Mouse (Mus musculus) kidney, adult 8-10 months (tissue): ENCODE results near the gene Gm17093.
"Not testable (repeated sequence)": the region's sequence is repeated elsewhere in the genome, so short reads cannot be mapped to it uniquely, and the experiment has no call there.

Source experiments
- DNase-seq, 2 experiments: peaks; one replicate each; pipeline ENCODE4 v3.0.0; 2022

Gm17093 gene

GRCm38 (mm10) chr14:44517976-44518375 lies at the start of gene Gm17093:
Gene Gm17093 (plus strand): TSS chr14:44518276.
- not testable (repeated sequence) for DNase-seq

- DNase-seq, result not testable (repeated sequence)
Measured at GRCm38 (mm10) chr14:44492163-44492562, 25.9 kb upstream of the Gm17093 start, which contains the start of gene BC061237. Gene BC061237 (plus strand): TSS chr14:44492463.

GRCm38 (mm10) chr14:44547961-44548360 lies 29.9 kb downstream of the Gm17093 start:
- DNase-seq, result not testable (repeated sequence)
